Mouse (Mus musculus) MEL (cell line): Measurements from ENCODE around the gene Ppfibp2. TPM values are rescaled to one million over a fixed set of nuclear protein-coding genes. Genes with fewer than 3 reads are reported as not detected.

Source experiments
- DNase-seq: peaks from one replicate; pipeline ENCODE4 v3.0.0; 2011; ENCODE audit warnings: low read depth, low spot score
- H3K27ac ChIP-seq: 2 replicates; pipeline ENCODE4 v1.5.1; 2012; ENCODE audit warnings: low read depth, mild to moderate bottlenecking, control low read depth, low read length, moderate library complexity; ENCODE audit not compliant: control insufficient read depth
- H3K27me3 ChIP-seq, 2 experiments: fragments of 150-350 bp in 1 of 2; sonication (generic) in 1 of 2; 2 replicates each; pipeline ENCODE4 v1.6.1; 2012; ENCODE audit warnings: low read length in 2 of 2, mild to moderate bottlenecking in 2 of 2, improper control_type of control experiment in 1 of 2, moderate library complexity in 1 of 2; ENCODE audit not compliant: insufficient read depth in 2 of 2, control insufficient read depth in 1 of 2
- H3K36me3 ChIP-seq, 2 experiments: 2 replicates each; pipeline ENCODE4 v1.6.1; 2012 to 2014; ENCODE audit warnings: low read length in 2 of 2, improper control_type of control experiment in 1 of 2, inconsistent platforms in 1 of 2, mild to moderate bottlenecking in 1 of 2; ENCODE audit not compliant: insufficient read depth in 2 of 2, control insufficient read depth in 1 of 2
- H3K4me1 ChIP-seq, 2 experiments: fragments of 150-350 bp in 1 of 2; sonication (generic) in 1 of 2; 2 replicates each; pipeline ENCODE4 v1.6.1; 2012; ENCODE audit warnings: low read length in 2 of 2, improper control_type of control experiment in 1 of 2, mild to moderate bottlenecking in 1 of 2; ENCODE audit not compliant: insufficient read depth in 2 of 2, control insufficient read depth in 1 of 2
- H3K4me3 ChIP-seq, 2 experiments: fragments of 150-350 bp in 1 of 2; sonication (generic) in 1 of 2; 2 replicates each; pipeline ENCODE4 v1.5.1; 2012; ENCODE audit warnings: low read depth in 2 of 2, low read length in 2 of 2, mild to moderate bottlenecking in 2 of 2, moderate library complexity in 2 of 2, control low read depth in 1 of 2, improper control_type of control experiment in 1 of 2; ENCODE audit not compliant: control insufficient read depth in 1 of 2, insufficient read depth in 1 of 2
- H3K79me2 ChIP-seq: 2 replicates; pipeline ENCODE4 v1.6.1; 2012; ENCODE audit warnings: mild to moderate bottlenecking, low read length, moderate library complexity; ENCODE audit not compliant: control insufficient read depth, poor library complexity, insufficient read depth
- H3K9ac ChIP-seq: 2 replicates; pipeline ENCODE4 v1.6.1; 2012; ENCODE audit warnings: low read depth, mild to moderate bottlenecking, control low read depth, low read length, moderate library complexity; ENCODE audit not compliant: control insufficient read depth, poor library complexity, severe bottlenecking
- H3K9me3 ChIP-seq: fragments of 150-350 bp; sonication (generic); replicated peaks from 2 replicates; pipeline ENCODE4 v1.6.1; 2012; ENCODE audit warnings: mild to moderate bottlenecking, low read length, improper control_type of control experiment, moderate library complexity; ENCODE audit not compliant: insufficient read depth
- BHLHE40 ChIP-seq: IDR thresholded peaks from 2 replicates; pipeline ENCODE4 v1.6.1; 2012; ENCODE audit warnings: low read depth, mild to moderate bottlenecking, inconsistent platforms, low read length, improper control_type of control experiment, borderline replicate concordance
- ELF1 ChIP-seq: IDR thresholded peaks from 2 replicates; pipeline ENCODE4 v1.6.1; 2014; ENCODE audit warnings: low read depth, mild to moderate bottlenecking, inconsistent platforms, low read length, improper control_type of control experiment, moderate library complexity
- EP300 ChIP-seq, 2 experiments: IDR thresholded peaks; 2 replicates each; pipeline ENCODE4 v1.6.1; 2011; ENCODE audit warnings: improper control_type of control experiment in 2 of 2, low read length in 2 of 2, low read depth in 1 of 2, mild to moderate bottlenecking in 1 of 2
- ETS1 ChIP-seq: IDR thresholded peaks from 2 replicates; pipeline ENCODE4 v1.6.1; 2012; ENCODE audit warnings: low read depth, mild to moderate bottlenecking, inconsistent platforms, low read length, improper control_type of control experiment, moderate library complexity
- JUND ChIP-seq: IDR thresholded peaks from 2 replicates; pipeline ENCODE4 v1.6.1; 2011; ENCODE audit warnings: low read depth, mild to moderate bottlenecking, improper control_type of control experiment, low read length
- KAT2A ChIP-seq: conservative IDR thresholded peaks from 2 replicates; pipeline ENCODE4 v1.6.1; 2012; ENCODE audit warnings: low read depth, low read length, improper control_type of control experiment, inconsistent platforms
- MAFK ChIP-seq: IDR thresholded peaks from 2 replicates; pipeline ENCODE4 v1.6.1; 2011; ENCODE audit warnings: low read depth, mild to moderate bottlenecking, low read length, improper control_type of control experiment, borderline replicate concordance
- MAX ChIP-seq: IDR thresholded peaks from 2 replicates; pipeline ENCODE4 v1.6.1; 2011; ENCODE audit warnings: low read length, improper control_type of control experiment
- MAZ ChIP-seq: IDR thresholded peaks from 2 replicates; pipeline ENCODE4 v1.6.1; 2012; ENCODE audit warnings: low read depth, mild to moderate bottlenecking, inconsistent platforms, low read length, improper control_type of control experiment
- MXI1 ChIP-seq: IDR thresholded peaks from 2 replicates; pipeline ENCODE4 v1.6.1; 2011; ENCODE audit warnings: mild to moderate bottlenecking, low read depth, low read length, improper control_type of control experiment
- MYC ChIP-seq: IDR thresholded peaks from 2 replicates; pipeline ENCODE4 v1.6.1; 2011; ENCODE audit warnings: low read depth, mild to moderate bottlenecking, low read length, improper control_type of control experiment, moderate library complexity
- NRF1 ChIP-seq: IDR thresholded peaks from 2 replicates; pipeline ENCODE4 v1.6.1; 2014; ENCODE audit warnings: low read depth, mild to moderate bottlenecking, inconsistent platforms, low read length, improper control_type of control experiment, moderate library complexity; ENCODE audit not compliant: poor library complexity, insufficient read depth, severe bottlenecking
- POLR2A ChIP-seq, 2 experiments: IDR thresholded peaks; 2 replicates each; pipeline ENCODE4 v1.6.1; 2011 to 2012; ENCODE audit warnings: low read length in 2 of 2, mild to moderate bottlenecking in 2 of 2, control low read depth in 1 of 2, improper control_type of control experiment in 1 of 2, low read depth in 1 of 2, moderate library complexity in 1 of 2; ENCODE audit not compliant: control insufficient read depth in 1 of 2, insufficient read depth in 1 of 2, poor library complexity in 1 of 2
- POLR2AphosphoS2 ChIP-seq: IDR thresholded peaks from 2 replicates; pipeline ENCODE4 v1.6.1; 2011; ENCODE audit warnings: low read length, improper control_type of control experiment
- SIN3A ChIP-seq: IDR thresholded peaks from 2 replicates; pipeline ENCODE4 v1.6.1; 2012; ENCODE audit warnings: low read length, improper control_type of control experiment, inconsistent platforms
- SMC3 ChIP-seq: IDR thresholded peaks from 2 replicates; pipeline ENCODE4 v1.6.1; 2011; ENCODE audit warnings: low read depth, low read length, improper control_type of control experiment
- TCF12 ChIP-seq: IDR thresholded peaks from 2 replicates; pipeline ENCODE4 v1.6.1; 2014; ENCODE audit warnings: low read depth, mild to moderate bottlenecking, inconsistent platforms, low read length, improper control_type of control experiment, moderate library complexity
- UBTF ChIP-seq: IDR thresholded peaks from 2 replicates; pipeline ENCODE4 v1.6.1; 2012; ENCODE audit warnings: low read depth, mild to moderate bottlenecking, inconsistent platforms, low read length, improper control_type of control experiment, moderate library complexity, borderline replicate concordance; ENCODE audit not compliant: insufficient read depth
- USF2 ChIP-seq, 2 experiments: IDR thresholded peaks; 2 replicates each; pipeline ENCODE4 v1.6.1; 2011 to 2012; ENCODE audit warnings: improper control_type of control experiment in 2 of 2, low read length in 2 of 2, borderline replicate concordance in 1 of 2, inconsistent platforms in 1 of 2, low read depth in 1 of 2, mild to moderate bottlenecking in 1 of 2; ENCODE audit not compliant: insufficient read depth in 1 of 2
- ZMIZ1 ChIP-seq: IDR thresholded peaks from 2 replicates; pipeline ENCODE4 v1.6.1; 2012; ENCODE audit warnings: low read depth, mild to moderate bottlenecking, inconsistent platforms, low read length, improper control_type of control experiment, moderate library complexity
- polyA plus RNA-seq, 2 experiments: library from polyadenylated mRNA; stranded (reverse) in 1 of 2; unstranded in 1 of 2; fragments of >175 nt in 1 of 2; fragments of >200 nt in 1 of 2; gene quantifications; 2 replicates each; pipeline versions ENCODE4 v1.2.1 to v1.2.4; 2012; ENCODE audit warnings: low replicate concordance in 2 of 2, low read depth in 1 of 2; ENCODE audit not compliant: insufficient read length in 2 of 2, insufficient read depth in 1 of 2, missing spikeins in 1 of 2
- total RNA-seq: library from RNA; depleted of rRNA; stranded (reverse); fragments of 300-350 nt; gene quantifications from 2 replicates; pipeline ENCODE4 v1.2.3, GENCODE M21; 2012

The Ppfibp2 gene
- total and polyA plus RNA-seq, 3 experiments, result not detected

DNA sequence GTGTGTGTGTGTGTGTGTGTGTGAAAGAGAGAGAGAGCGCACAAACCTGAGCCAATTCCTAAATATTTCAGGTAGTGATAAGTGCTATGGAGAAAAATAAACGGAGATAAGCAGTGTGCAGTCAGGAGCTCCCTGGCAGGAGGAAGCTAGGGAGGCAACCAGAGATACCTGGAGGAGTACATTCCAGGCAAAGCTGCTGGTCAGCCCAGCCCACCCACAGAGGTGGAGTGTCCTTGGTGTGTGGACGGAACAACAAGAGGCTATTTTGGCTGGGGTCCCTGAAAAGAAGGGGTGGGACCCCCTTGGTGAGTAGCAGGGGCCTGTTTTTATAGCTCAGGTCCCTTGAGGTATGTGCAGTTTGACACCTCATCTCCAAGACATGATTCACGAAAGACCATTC is 88.2 kb downstream of the Ppfibp2 start:
- TF ChIP-seq MAFK (no peak), MXI1 (no peak), USF2 (IDR thresholded peaks at IDR 0.05; ENCODE audit: borderline replicate concordance in 1 of 2, insufficient read depth in 1 of 2, low read depth in 1 of 2, low read length in 2 of 2) (no peak), MAX (no peak), TCF12 (no peak), ETS1 (no peak), NRF1 (no peak), BHLHE40 (no peak), ZMIZ1 (no peak), JUND (no peak), UBTF (no peak), MYC (no peak), EP300 (IDR thresholded peaks at IDR 0.05; ENCODE audit: low read depth in 1 of 2, low read length in 2 of 2) (no peak), ELF1 (no peak), SIN3A (no peak), SMC3 (no peak), MAZ (no peak), KAT2A (no peak), POLR2AphosphoS2 (no peak)
- TF ChIP-seq, all 39 proteins: peak for 0
- Histone ChIP-seq H3K36me3 (no peaks in the 10 kb centered on the region), H3K4me1 (no peaks in the 10 kb centered on the region)

DNA sequence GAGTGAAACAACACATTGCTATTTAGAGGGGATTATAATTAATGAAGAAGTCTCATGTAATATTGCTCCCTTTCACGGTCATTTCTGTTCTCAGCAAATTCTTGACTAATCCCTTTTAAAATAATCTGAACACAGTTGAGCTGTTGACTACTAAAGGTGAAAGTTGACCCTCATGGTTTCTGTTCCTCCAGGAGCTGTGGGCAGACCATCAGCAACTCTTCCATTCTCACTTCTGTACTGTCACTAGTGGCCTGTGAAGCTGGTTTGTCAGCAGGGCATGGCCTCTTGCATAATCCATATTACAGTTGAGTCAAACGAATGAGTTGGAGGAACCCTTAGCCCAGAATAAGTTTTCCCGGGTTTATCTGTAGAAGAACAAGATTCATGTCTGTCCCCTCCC is 88.6 kb downstream of the Ppfibp2 start:
- Histone ChIP-seq H3K27ac (no peak overlapping the region), H3K4me3 (no peak overlapping the region), H3K4me1 (no peaks in the 10 kb centered on the region), H3K9ac (no peak overlapping the region), H3K27me3 (no peaks in the 10 kb centered on the region), H3K9me3 (no peaks in the 10 kb centered on the region), H3K36me3 (no peaks in the 10 kb centered on the region), H3K79me2 (no peaks in the 10 kb centered on the region)
- no peak for TF ChIP-seq SIN3A
- no peak for TF ChIP-seq MAZ
- TF ChIP-seq USF2 (IDR thresholded peaks at IDR 0.05; ENCODE audit: borderline replicate concordance in 1 of 2, insufficient read depth in 1 of 2, low read depth in 1 of 2, low read length in 2 of 2), result no peak
- TF ChIP-seq POLR2A (IDR thresholded peaks at IDR 0.05; ENCODE audit: control insufficient read depth in 1 of 2, insufficient read depth in 1 of 2, low read depth in 1 of 2, low read length in 2 of 2, poor library complexity in 1 of 2), result no peak
- DNase-seq, result no peak

More for the DNA sequence above, 88.2 kb downstream of the Ppfibp2 start:
- DNase-seq, result no peak
- H3K4me3 ChIP-seq, result no peak overlapping the region
- no peaks in the 10 kb centered on the region for H3K9me3 ChIP-seq
- no peaks in the 10 kb centered on the region for H3K27me3 ChIP-seq
- H3K9ac ChIP-seq, result no peak overlapping the region
- no peak overlapping the region for H3K27ac ChIP-seq
- no peaks in the 10 kb centered on the region for H3K79me2 ChIP-seq
